Mouse (Mus musculus): Measurements from ENCODE around the gene Gm5965. TPM values are rescaled to one million over a fixed set of nuclear protein-coding genes. Genes with fewer than 3 reads are reported as not detected.
A peak's percentile ranks its signal among the peaks of the same experiment; 100 is the strongest.

Gene Gm5965
- polyA plus RNA-seq, 1 experiment from 2014 or later: not detected

- no peaks in the 10 kb centered on the region for H3K27me3 ChIP-seq (ENCODE audit: low read depth, poor library complexity, severe bottlenecking)
- no peaks in the 10 kb centered on the region for H3K36me3 ChIP-seq
- H3K9me3 ChIP-seq (replicated peaks): no peaks in the 10 kb centered on the region
- no peak overlapping the region for H3K27ac ChIP-seq
- no peak overlapping the region for H3K4me3 ChIP-seq
- DNase-seq (ENCODE audit: low spot score): peak; percentile 42
- peaks cover 17% of the 10 kb centered on the region for H3K4me1 ChIP-seq
- WGBS: 9% methylated on average over 3 of the region's 3 CpGs
Measured at GRCm38 (mm10) chr16:88826978-88827377, 49.3 kb downstream of the Gm5965 start.

Other genes with a start within 250 kb of the Gm5965 start
- gene Cldn8, start 214.7 kb upstream of the Gm5965 start, polyA plus RNA-seq (2016; fragmentation: Nextera tagmentation; extraction: Ambion mirVana): 1.4 and 1.5 TPM in 2 replicates
- not detected in 2 replicates for gene Krtap24-1, start 165.6 kb upstream of the Gm5965 start, polyA plus RNA-seq (2016; fragmentation: Nextera tagmentation; extraction: Ambion mirVana)
- gene 2310079G19Rik, start 150.2 kb upstream of the Gm5965 start, polyA plus RNA-seq (2016; fragmentation: Nextera tagmentation; extraction: Ambion mirVana): not detected in 2 replicates
- not detected in 2 replicates for gene Krtap26-1, start 130.1 kb upstream of the Gm5965 start, polyA plus RNA-seq (2016; fragmentation: Nextera tagmentation; extraction: Ambion mirVana)
- gene Krtap27-1, start 106.2 kb upstream of the Gm5965 start, polyA plus RNA-seq (2016; fragmentation: Nextera tagmentation; extraction: Ambion mirVana): not detected in 2 replicates
- gene 2310061N02Rik, start 69.9 kb upstream of the Gm5965 start, polyA plus RNA-seq (2016; fragmentation: Nextera tagmentation; extraction: Ambion mirVana): not detected in 2 replicates
- gene Krtap13-1, start 49.0 kb upstream of the Gm5965 start, polyA plus RNA-seq (2016; fragmentation: Nextera tagmentation; extraction: Ambion mirVana): not detected in 2 replicates
- not detected in 2 replicates for gene Krtap13, start 26.3 kb upstream of the Gm5965 start, polyA plus RNA-seq (2016; fragmentation: Nextera tagmentation; extraction: Ambion mirVana)
- gene 2310034C09Rik, start 19.0 kb upstream of the Gm5965 start, polyA plus RNA-seq (2016; fragmentation: Nextera tagmentation; extraction: Ambion mirVana): not detected in 2 replicates
- gene 2310057N15Rik, start 3.7 kb upstream of the Gm5965 start, polyA plus RNA-seq (2016; fragmentation: Nextera tagmentation; extraction: Ambion mirVana): not detected in 2 replicates
- not detected in 2 replicates for gene Gm20741, start 34.3 kb downstream of the Gm5965 start, polyA plus RNA-seq (2016; fragmentation: Nextera tagmentation; extraction: Ambion mirVana)
- gene Krtap15, start 42.3 kb downstream of the Gm5965 start, polyA plus RNA-seq (2016; fragmentation: Nextera tagmentation; extraction: Ambion mirVana): not detected in 2 replicates
- not detected in 2 replicates for gene Krtap14, start 48.2 kb downstream of the Gm5965 start, polyA plus RNA-seq (2016; fragmentation: Nextera tagmentation; extraction: Ambion mirVana)
- gene Krtap19-1, start 91.5 kb downstream of the Gm5965 start, polyA plus RNA-seq (2016; fragmentation: Nextera tagmentation; extraction: Ambion mirVana): not detected in 2 replicates
- not detected in 2 replicates for gene Krtap19-2, start 96.4 kb downstream of the Gm5965 start, polyA plus RNA-seq (2016; fragmentation: Nextera tagmentation; extraction: Ambion mirVana)
- not detected in 2 replicates for gene Krtap19-3, start 100.1 kb downstream of the Gm5965 start, polyA plus RNA-seq (2016; fragmentation: Nextera tagmentation; extraction: Ambion mirVana)
- not detected in 2 replicates for gene Krtap19-4, start 107.2 kb downstream of the Gm5965 start, polyA plus RNA-seq (2016; fragmentation: Nextera tagmentation; extraction: Ambion mirVana)
- gene Krtap19-5, start 118.6 kb downstream of the Gm5965 start, polyA plus RNA-seq (2016; fragmentation: Nextera tagmentation; extraction: Ambion mirVana): not detected in 2 replicates
- not detected in 2 replicates for gene Krtap19-9b, start 154.4 kb downstream of the Gm5965 start, polyA plus RNA-seq (2016; fragmentation: Nextera tagmentation; extraction: Ambion mirVana)
- gene Krtap16-3, start 185.0 kb downstream of the Gm5965 start, polyA plus RNA-seq (2016; fragmentation: Nextera tagmentation; extraction: Ambion mirVana): not detected in 2 replicates
- gene Krtap22-2, start 232.9 kb downstream of the Gm5965 start, polyA plus RNA-seq (2016; fragmentation: Nextera tagmentation; extraction: Ambion mirVana): not detected in 2 replicates
- not detected in 2 replicates for gene Gm10229, start 237.4 kb downstream of the Gm5965 start, polyA plus RNA-seq (2016; fragmentation: Nextera tagmentation; extraction: Ambion mirVana)